Mouse (Mus musculus) C2C12 (cell line): Measurements from ENCODE around the gene Anks1.

Experiments used
- CEBPB ChIP-seq: IDR thresholded peaks from one replicate; pipeline ENCODE4 v1.6.1; 2011; ENCODE audit warnings: low read depth, mild to moderate bottlenecking, control low read depth, moderate library complexity
- CTCF ChIP-seq: IDR thresholded peaks from one replicate; pipeline ENCODE4 v1.5.1; 2011; ENCODE audit not compliant: control insufficient read depth, insufficient read depth, insufficient read length
- MAX ChIP-seq: IDR thresholded peaks from one replicate; pipeline ENCODE4 v1.6.1; 2011; ENCODE audit warnings: mild to moderate bottlenecking, control low read depth
- MYOD1 ChIP-seq: IDR thresholded peaks from one replicate; pipeline ENCODE4 v1.6.1; 2011; ENCODE audit warnings: low read depth; ENCODE audit not compliant: control insufficient read depth, insufficient read length
- MYOG ChIP-seq: IDR thresholded peaks from one replicate; pipeline ENCODE4 v1.6.1; 2011; ENCODE audit not compliant: control insufficient read depth, insufficient read length; ENCODE audit errors: extremely low read depth
- USF1 ChIP-seq: IDR thresholded peaks from one replicate; pipeline ENCODE4 v1.6.1; 2011; ENCODE audit warnings: low read depth, mild to moderate bottlenecking, control low read depth, moderate library complexity

DNA sequence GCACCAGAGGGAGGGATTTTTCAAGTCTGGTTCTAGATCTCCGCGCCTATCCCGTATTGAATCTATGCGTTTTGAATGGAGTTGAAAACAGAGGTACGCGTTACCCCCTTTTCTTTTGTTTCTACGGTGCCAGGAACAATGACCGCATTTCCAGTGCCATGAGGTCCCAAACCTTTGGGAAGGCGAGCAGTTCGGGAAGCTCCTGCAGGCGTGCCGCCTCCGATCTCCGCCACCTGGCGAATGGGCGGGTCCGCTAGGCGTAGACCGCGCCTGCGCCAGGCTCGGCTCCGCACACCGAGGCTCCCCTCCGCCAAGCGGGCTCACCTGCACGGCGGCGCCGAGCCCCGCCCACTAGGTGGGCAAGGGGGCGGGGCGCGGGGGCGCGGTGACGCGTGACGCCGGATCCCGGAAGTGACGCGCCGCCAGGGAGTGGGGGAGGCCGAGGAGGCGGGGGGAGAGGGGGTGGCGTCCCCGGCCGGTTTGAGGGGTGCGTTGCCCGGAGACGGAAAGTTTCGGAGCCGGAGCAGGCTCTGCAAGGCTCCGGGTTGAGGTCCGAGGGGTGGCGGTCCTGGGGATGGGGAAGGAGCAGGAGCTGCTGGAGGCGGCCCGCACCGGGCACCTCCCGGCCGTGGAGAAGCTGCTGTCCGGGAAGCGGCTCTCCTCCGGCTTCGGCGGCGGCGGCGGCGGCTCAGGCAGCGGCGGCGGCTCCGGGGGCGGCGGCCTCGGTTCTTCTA is at the start of gene Anks1:
- TF ChIP-seq CTCF (no peak), USF1 (no peak), MAX (no peak), CEBPB (no peak), MYOG (no peak), MYOD1 (no peak)
